Mouse (Mus musculus) lung, embryonic 16.5 days (tissue): ENCODE data around the gene Scd4. TPM values are rescaled to one million over a fixed set of nuclear protein-coding genes. Genes with fewer than 3 reads are reported as not detected.

Experiments
- ATAC-seq: fragments of 200-750 bp; cut with Nextera tagmentation; 2 replicates; pipeline ENCODE4 v1.8.0; 2017; ENCODE audit warnings: low read depth, mild to moderate bottlenecking, moderate library complexity
- H3K27ac ChIP-seq: fragments of 300-500 bp; sonication (generic); 2 replicates; pipeline ENCODE4 v1.5.1; 2014; ENCODE audit warnings: mild to moderate bottlenecking, control low read depth, low read length
- H3K27me3 ChIP-seq: fragments of 300-500 bp; sonication (generic); 2 replicates; pipeline ENCODE4 v1.6.1; 2014; ENCODE audit warnings: low read depth, low read length, mixed read lengths; ENCODE audit not compliant: control insufficient read depth, insufficient read depth
- H3K36me3 ChIP-seq: fragments of 300-500 bp; sonication (generic); 2 replicates; pipeline ENCODE4 v1.6.1; 2014; ENCODE audit warnings: low read length; ENCODE audit not compliant: control insufficient read depth, insufficient read depth
- H3K4me1 ChIP-seq: fragments of 300-500 bp; sonication (generic); replicated peaks from 2 replicates; pipeline ENCODE4 v1.6.1; 2014; ENCODE audit warnings: low read length, mixed read lengths; ENCODE audit not compliant: control insufficient read depth, insufficient read depth
- H3K4me2 ChIP-seq: fragments of 300-500 bp; sonication (generic); 2 replicates; pipeline ENCODE4 v1.6.1; 2014; ENCODE audit warnings: low read depth, low read length, control low read depth
- H3K4me3 ChIP-seq: fragments of 300-500 bp; sonication (generic); 2 replicates; pipeline ENCODE4 v1.5.1; 2014; ENCODE audit warnings: mild to moderate bottlenecking, low read length, control low read depth
- H3K9ac ChIP-seq: fragments of 300-500 bp; sonication (generic); 2 replicates; pipeline ENCODE4 v1.6.1; 2014; ENCODE audit warnings: low read length, control low read depth
- H3K9me3 ChIP-seq: fragments of 300-500 bp; sonication (generic); 2 replicates; pipeline ENCODE4 v1.6.1; 2016; ENCODE audit warnings: low read length; ENCODE audit not compliant: control insufficient read depth
- WGBS: fragments of 180-500 bp; shearing (Covaris S2); extraction: QIAGEN DNeasy Blood & Tissue Kit; methylation state at CpG from one replicate; pipeline ENCODE4 v1.1.7; 2014; 5-methylcytosine and 5-hydroxymethylcytosine counted together
- polyA plus RNA-seq: library from polyadenylated mRNA; unstranded; fragments of >200 nt; fragmentation: Nextera tagmentation; extraction: Ambion mirVana; gene quantifications from 2 replicates; pipeline ENCODE4 v1.2.1, GENCODE M21; 2015

Gene Scd4
- polyA plus RNA-seq: 0.40 and 0.49 TPM in 2 replicates

DNA sequence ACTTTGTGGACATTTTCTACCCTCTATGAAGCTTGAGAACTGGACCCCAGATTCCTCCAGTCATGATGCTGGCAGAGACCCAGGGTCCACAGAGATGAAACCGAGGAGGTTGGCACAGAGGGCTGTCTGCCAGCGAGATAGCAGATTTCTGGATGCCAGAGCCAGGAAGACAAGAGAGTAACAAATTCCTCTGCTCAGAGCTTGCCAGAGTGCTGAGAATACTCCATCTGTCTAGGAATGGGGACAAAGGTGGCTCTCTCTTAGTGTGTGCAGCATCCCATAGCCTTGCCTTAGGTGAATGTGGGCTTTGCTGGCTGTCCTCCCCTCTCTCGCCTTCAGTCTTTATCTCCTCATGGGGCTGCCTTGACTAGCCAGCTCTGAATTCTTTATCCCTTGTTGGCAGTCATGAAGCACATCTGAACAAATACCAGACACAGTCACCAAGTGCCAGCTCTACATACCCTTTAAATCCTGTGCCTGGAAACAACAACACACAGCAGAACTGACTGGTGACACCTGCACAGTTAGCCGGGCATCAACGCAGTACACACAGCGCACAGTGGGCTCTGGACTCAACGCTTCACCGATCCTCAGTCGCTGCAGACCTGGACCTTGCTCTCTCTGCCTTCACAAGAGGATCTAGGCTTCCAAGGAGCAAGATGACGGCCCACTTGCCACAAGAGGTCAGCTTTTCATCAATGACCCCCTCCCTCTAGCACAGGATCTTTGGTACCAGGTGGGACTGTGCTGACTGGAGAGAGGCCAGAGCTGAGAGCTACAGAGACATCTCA lies at the start of gene Scd4:
TSS of gene Scd4 (plus strand) at position 260 of the 791 bp plus-strand sequence.
- Histone ChIP-seq H3K4me3 (no peak within 1 kb of the TSS), H3K4me1 (no peaks in the 10 kb centered on the region), H3K27ac (no peak within 1 kb of the TSS), H3K9ac (no peak within 1 kb of the TSS), H3K4me2 (no peak within 1 kb of the TSS), H3K9me3 (no peaks in the 10 kb centered on the region), H3K36me3 (no peaks in the 10 kb centered on the region), H3K27me3 (no peaks in the 10 kb centered on the region)
- 77% methylated on average over 10 of the region's 10 CpGs for WGBS
- no peak for ATAC-seq

DNA sequence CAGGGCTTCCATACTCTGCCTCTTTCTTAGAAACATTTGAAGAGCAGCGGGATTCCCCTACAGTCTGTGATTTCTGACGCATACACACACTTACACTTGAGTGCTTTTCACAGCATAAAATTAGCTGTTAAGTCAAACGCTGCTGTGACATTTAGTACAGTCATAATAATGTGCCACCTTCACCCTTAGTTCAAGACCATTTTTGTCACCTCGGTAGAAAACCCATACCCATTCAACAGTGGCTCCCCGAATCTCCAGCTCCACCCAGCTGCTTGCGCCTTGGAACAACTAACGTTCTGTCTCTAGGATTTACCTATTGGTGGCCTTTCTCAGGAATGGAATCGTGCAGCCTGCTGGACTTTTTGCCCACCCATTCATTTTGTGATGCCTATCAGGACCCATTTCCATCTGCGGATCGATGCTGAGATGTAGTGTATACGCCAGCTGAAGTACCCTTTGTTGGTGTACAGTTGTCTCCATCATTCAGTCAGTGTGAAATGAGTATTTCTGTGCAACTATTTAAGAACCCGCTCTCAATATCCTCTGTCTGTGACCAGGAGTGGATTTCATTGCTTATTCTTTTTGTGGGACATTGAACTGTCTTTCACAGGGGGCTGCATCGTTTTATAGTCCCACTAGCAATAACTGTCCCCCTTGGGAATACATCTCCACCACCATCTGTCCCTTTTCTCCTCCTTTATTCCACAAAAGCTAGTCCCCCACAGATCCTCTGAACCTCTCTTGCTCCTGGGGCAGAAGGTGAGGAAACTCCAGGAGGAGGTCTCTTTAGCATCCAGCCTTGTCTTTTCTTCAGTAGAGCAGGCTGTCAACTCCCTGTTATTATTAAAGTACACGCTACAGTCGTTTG lies 49.5 kb upstream of the Scd4 start:
- H3K27ac ChIP-seq: peak overlapping the region; percentile 99
- H3K4me1 ChIP-seq: peaks cover 61% of the 10 kb centered on the region
- H3K27me3 ChIP-seq: no peaks in the 10 kb centered on the region
- H3K9me3 ChIP-seq: no peaks in the 10 kb centered on the region
- peak overlapping the region; percentile 59 for H3K9ac ChIP-seq
- no peak for ATAC-seq
- peak overlapping the region; percentile 51 for H3K4me3 ChIP-seq
- H3K4me2 ChIP-seq: peak overlapping the region; percentile 80
- no peaks in the 10 kb centered on the region for H3K36me3 ChIP-seq
- 21% methylated on average over 15 of the region's 15 CpGs for WGBS

DNA sequence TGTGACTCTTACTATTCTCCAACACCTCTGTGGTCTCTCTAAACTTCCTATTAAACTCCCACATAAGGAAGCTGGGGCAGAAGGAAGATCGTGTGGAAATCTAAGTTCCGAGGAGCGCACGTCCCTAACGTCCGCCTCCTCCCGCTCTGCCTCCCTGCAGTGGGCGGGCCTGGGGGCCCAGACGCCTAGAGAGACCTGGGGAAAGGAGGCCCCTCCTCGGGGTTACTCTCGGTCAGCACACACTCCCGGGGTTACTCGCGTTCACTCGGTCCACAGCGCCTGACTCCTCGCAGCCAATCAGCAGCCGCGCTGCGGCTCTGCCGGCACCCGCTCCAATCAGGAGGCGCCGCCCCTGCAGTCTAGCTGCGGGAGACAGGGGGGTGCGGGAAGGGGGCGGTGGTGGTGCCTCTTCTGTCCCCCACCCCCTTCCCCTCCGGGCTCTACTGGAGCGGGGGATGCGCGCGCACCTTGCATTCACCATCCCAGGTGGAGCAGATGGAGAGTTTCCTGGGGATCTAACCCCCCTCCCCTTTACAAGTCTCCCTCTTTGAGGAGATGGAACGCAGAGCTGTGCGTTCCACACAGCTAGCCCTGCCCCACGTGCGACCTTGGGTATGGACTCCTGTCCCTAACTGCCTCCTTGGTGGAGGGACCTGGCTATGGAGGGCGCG lies 48.7 kb upstream of the Scd4 start:
- ATAC-seq: peak; percentile 97
- Histone ChIP-seq H3K27me3 (no peaks in the 10 kb centered on the region), H3K4me2 (peak overlapping the region; percentile 80), H3K27ac (peak overlapping the region; percentile 99), H3K36me3 (no peaks in the 10 kb centered on the region), H3K9ac (peak overlapping the region; percentile 72), H3K4me3 (peak overlapping the region; percentile 51), H3K4me1 (peaks cover 69% of the 10 kb centered on the region), H3K9me3 (no peaks in the 10 kb centered on the region)
- 0% methylated on average over 37 of the region's 38 CpGs for WGBS

DNA sequence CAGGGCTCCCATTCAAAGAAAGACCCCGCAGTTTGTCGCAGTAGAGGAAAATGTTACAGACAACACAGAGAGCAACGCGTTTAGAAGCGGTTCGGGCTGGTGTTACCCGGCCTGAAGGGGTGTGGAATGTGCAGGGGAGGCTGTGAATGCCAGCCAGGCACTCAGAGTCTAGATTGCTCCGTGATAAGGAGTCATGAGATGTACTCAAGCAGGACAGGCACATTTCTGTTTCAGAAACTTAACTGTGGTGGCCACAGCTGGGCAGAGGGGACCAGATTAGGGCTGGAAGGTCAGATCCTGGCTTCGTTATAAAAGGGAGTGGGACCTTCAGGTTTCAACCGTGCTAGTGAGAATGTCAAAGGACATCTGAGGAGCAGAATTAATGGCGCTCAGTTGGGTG lies 48.2 kb upstream of the Scd4 start:
- Histone ChIP-seq H3K27ac (peak overlapping the region; percentile 99), H3K4me1 (peaks cover 73% of the 10 kb centered on the region), H3K4me2 (peak overlapping the region; percentile 80), H3K27me3 (no peaks in the 10 kb centered on the region), H3K9ac (peak overlapping the region; percentile 72), H3K9me3 (no peaks in the 10 kb centered on the region), H3K4me3 (peak overlapping the region; percentile 51), H3K36me3 (no peaks in the 10 kb centered on the region)
- peak; percentile 53 for ATAC-seq
- 2% methylated on average over 11 of the region's 11 CpGs for WGBS

DNA sequence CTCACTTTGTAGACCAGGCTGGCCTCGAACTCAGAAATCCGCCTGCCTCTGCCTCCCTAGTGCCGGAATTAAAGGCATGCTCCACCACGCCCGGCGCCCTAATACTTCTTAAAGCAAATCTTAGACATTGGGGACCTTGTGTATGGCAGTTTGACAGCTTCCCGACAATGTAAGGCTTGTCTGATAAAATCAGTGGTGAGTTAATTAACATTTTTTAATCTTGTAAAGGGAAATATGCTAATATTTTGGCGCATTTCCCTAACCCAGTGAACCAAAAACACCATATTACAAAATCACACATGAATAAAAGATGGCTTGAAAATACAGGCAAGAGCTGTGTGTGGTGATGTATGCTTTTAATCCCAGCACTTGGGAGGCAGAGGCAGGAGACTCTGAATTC lies 47.3 kb upstream of the Scd4 start:
- H3K36me3 ChIP-seq: no peaks in the 10 kb centered on the region
- peak overlapping the region; percentile 99 for H3K27ac ChIP-seq
- WGBS: 86% methylated on average over 8 of the region's 8 CpGs
- no peaks in the 10 kb centered on the region for H3K27me3 ChIP-seq
- no peak overlapping the region for H3K4me3 ChIP-seq
- no peak overlapping the region for H3K9ac ChIP-seq
- H3K9me3 ChIP-seq: no peaks in the 10 kb centered on the region
- peaks cover 69% of the 10 kb centered on the region for H3K4me1 ChIP-seq
- no peak for ATAC-seq
- H3K4me2 ChIP-seq: no peak overlapping the region

DNA sequence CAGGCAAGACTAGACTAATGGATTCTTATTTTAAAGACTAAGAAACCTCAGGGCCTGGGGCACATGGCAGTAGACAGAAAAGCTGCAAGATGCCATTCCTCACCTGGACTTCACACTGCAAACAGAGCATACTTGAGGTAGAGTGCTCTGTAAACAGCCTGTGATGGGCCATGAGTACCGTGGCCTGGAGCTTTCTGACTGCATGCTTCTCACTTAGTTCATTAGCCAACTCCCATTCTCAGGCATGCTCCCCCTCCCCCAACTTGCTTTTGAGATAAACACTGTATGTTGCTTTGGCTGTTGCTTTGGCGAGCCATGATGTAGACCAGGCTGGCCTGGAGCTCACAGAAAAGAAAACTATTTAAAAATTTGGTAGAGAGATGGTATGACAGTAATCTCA lies 46.8 kb upstream of the Scd4 start:
- Histone ChIP-seq H3K9ac (no peak overlapping the region), H3K4me3 (no peak overlapping the region), H3K27ac (peak overlapping the region; percentile 99), H3K4me1 (peaks cover 64% of the 10 kb centered on the region), H3K4me2 (0 out of 2 replicates have a peak overlapping the region, but pooled peaks have one; percentile 1), H3K27me3 (no peaks in the 10 kb centered on the region), H3K36me3 (no peaks in the 10 kb centered on the region), H3K9me3 (no peaks in the 10 kb centered on the region)
- WGBS: 24% methylated on average over 2 of the region's 2 CpGs
- ATAC-seq: peak; percentile 10; the same call in 1 of the 2 replicates

DNA sequence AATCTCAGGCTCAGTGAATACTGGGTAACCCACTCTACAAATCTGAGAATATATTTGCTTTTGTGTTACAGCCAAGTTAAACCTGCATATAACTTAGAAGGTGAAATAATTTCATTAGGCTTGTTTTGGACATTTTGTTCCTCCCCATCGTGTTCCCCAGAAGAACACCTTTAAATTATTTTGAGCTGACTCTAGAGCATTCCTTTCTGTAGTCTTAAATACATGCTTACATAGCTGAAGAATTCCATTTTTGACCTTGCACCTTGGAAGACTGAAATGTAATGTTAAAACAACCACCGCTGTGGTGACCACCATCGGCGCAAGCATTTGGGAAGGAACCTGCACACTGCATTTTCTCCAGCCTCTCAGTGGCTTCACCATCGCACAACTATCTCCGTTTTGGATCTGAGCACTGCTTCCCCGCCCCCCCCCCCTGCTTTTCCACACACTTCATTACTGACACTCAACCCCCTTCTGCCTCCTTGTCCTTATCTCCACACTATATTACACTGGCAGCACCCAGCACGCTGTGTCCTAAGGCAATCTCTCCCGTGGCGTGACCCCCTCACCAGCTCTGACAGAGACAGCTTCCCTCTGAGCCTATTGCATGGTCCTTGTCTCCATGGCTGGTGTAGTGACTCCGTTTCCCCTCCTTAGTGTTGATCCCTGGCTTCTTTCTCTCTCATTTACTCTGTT lies 45.3 kb upstream of the Scd4 start:
- Histone ChIP-seq H3K36me3 (no peaks in the 10 kb centered on the region), H3K9ac (peak overlapping the region; percentile 43; the same call in 1 of the 2 replicates), H3K4me1 (peaks cover 57% of the 10 kb centered on the region), H3K27me3 (no peaks in the 10 kb centered on the region), H3K4me2 (0 out of 2 replicates have a peak overlapping the region, but pooled peaks have one; percentile 5), H3K9me3 (no peaks in the 10 kb centered on the region), H3K4me3 (no peak overlapping the region), H3K27ac (peak overlapping the region; percentile 99)
- ATAC-seq: no peak
- 25% methylated on average over 10 of the region's 11 CpGs for WGBS

DNA sequence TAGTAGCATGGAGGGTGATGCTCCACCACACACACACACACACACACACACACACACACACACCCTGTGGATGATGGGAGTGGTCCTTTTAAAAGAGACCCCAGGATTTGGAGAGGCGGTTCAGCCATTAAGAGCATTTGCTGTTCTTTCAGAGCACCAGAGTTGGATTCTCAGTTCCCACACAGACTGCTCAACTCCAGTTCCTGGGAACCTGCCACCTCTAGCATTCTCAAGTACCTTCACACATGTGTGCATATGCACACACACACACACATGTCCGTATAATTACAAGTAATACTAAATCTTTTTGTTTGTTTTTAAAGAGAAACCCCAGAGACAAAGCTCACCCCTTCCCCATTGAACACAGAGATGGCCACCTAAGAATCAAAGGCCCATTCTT lies 40.8 kb upstream of the Scd4 start:
- no peak overlapping the region for H3K4me2 ChIP-seq
- no peak overlapping the region for H3K9ac ChIP-seq
- H3K4me1 ChIP-seq: peaks cover 51% of the 10 kb centered on the region
- H3K27me3 ChIP-seq: no peaks in the 10 kb centered on the region
- peak overlapping the region; percentile 98; the same call in 1 of the 2 replicates for H3K27ac ChIP-seq
- 75% methylated on average over 2 of the region's 2 CpGs for WGBS
- H3K9me3 ChIP-seq: no peaks in the 10 kb centered on the region
- peaks cover 9% of the 10 kb centered on the region for H3K36me3 ChIP-seq
- no peak overlapping the region for H3K4me3 ChIP-seq
- ATAC-seq: no peak
